Mouse (Mus musculus): ENCODE measurements around the gene Lrrc8e.

The Lrrc8e gene

DNA sequence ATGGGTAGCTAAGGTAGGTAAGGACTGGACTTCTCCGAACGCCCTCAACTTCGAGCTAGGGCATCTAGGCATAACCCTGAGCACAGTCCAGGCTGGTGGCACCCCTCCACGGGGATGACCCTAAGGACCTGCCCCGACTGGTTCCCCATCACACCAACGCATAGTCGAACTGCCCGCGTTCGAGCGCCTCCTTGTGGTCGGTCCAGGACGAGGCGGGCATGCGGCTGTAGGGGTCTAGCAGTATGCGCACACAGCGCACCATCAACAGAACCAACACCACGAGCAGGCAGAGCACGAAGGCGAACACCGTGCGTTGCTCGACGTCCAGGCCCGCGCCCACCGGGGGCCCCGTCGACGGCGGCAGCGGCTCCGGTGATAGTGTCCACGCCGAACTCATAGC lies 31.6 kb downstream of the Lrrc8e start:
- peak; percentile 93 for DNase-seq

GRCm38 (mm10) chr8:4258678-4259077 lies 32.1 kb downstream of the Lrrc8e start:
- DNase-seq: no peak

DNA sequence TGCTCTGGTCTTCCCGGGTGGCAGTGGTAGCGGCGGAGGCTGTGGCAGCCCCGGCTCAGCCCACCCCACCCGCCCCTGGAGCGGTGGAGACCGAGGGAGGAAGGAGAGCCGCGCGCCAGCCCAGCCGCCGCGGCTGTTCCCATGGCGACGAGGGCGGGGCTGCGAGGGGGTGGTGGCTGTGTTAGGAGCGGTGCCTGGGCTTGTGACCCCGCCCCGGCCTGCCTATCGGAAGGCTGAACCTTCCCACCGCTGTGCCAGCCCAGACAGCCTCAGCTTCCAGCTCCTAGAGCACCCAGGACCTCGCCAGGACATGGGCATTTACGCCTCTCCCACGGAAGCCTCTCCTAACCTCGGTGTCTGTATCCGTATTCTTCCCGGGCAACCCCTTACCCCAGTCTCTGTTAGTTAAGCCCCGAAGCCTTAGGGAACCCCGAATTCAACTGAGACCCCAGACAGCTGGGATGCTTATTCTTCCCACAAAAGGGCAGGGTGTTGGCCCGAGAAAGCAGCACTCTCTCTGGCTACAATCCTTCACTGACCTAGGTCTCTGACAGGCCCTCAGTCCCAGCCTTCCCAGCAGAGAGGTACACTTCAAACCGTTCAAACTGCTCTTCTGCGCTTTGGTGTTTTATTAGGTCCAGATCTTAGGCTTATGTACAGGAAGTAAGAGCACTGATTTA lies 32.6 kb downstream of the Lrrc8e start, which contains the start of gene Ctxn1:
Gene Ctxn1, minus strand, starts transcription at position 150 of the 680 bp plus-strand sequence.
- peak; percentile 99 for DNase-seq

GRCm38 (mm10) chr8:4259805-4260170 lies 33.2 kb downstream of the Lrrc8e start:
- DNase-seq: no peak

- DNase-seq: no peak
These were observed 36.6 kb downstream of the Lrrc8e start for GRCm38 (mm10) chr8:4263105-4263791.

- no peak for DNase-seq
These were observed 38.7 kb downstream of the Lrrc8e start for GRCm38 (mm10) chr8:4265160-4265914.

- DNase-seq: peak; percentile 58
These were observed 41.0 kb downstream of the Lrrc8e start for GRCm38 (mm10) chr8:4267627-4268026.

- DNase-seq: no peak
These were observed 43.0 kb downstream of the Lrrc8e start for GRCm38 (mm10) chr8:4269609-4270008.

DNA sequence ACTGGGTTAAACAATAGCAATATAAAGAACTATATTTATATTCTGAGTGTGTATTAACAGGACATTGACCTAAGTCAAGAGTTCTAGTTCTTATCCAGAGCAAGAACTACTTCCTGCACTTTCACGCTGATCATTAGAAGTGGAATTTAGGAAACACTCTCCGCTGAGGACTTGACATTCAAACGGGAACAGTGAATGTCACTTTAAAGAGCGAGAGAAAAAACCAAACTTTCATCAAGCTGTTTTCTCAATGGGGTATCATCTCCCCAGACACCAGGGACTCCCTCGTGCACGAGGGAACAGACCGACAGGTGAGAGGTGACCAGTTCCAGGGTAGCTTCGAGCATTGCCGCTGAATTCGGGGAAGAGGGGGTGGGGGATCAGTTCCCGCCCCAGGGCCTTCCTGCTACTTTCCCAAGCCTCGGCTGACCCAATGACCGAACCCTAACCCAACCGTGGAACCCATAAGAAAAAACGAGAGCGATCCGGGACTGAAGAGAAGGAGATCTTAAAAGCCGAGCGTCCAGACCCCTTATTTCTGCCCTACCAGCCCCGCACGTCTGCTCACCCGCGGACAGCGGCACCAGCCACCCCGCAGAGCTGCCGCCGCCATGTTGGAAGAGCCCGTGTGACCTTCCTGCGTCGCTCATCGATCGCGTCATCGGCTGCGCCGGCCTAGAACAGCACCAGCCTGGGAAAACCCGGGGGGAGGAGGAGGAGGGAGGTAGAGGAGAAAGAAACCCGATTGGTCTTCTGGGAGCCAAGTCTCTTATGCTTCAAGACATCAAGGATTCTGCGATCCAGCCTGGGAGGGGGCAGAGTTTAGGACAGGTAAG lies 48.9 kb downstream of the Lrrc8e start, which contains the start of gene Timm44:
Gene Timm44, minus strand, starts transcription at position 639 of the 836 bp plus-strand sequence.
- DNase-seq: peak; percentile 96

DNA sequence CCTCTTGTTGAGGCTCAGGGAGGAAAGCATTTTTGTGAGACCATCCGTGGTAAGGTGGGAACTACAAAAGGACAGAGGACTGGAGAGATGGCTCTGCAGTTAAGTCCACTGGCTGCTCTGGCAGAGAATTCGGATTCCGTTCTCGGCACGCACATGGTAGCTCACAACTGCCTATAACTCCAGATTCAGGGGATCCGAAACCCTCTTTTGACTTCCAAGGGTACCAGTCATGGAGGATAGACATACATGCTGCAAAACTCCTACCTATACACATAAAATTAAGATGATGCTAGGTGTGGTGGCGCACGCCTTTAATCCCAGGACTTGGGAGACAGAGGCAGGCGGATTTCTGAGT lies 49.5 kb downstream of the Lrrc8e start:
- no peak for DNase-seq

Measured in thymus, postnatal 4 days (tissue).